Mouse (Mus musculus) spleen, postnatal 14 days (tissue): ENCODE measurements at regions not wholly inside any gene's neighbourhood (a gene's known extent, or its start where the extent isn't known, plus 50 kb on each side); places are given as distances from the start of the nearest gene placed in this dataset.
"Not testable (repeated sequence)": the region's sequence is repeated elsewhere in the genome, so short reads cannot be mapped to it uniquely, and the experiment has no call there.

Experiments used
- DNase-seq, 2 experiments: peaks; one replicate each; pipeline ENCODE4 v3.0.0; 2021 to 2022; ENCODE audit warnings: low spot score in 2 of 2

DNA sequence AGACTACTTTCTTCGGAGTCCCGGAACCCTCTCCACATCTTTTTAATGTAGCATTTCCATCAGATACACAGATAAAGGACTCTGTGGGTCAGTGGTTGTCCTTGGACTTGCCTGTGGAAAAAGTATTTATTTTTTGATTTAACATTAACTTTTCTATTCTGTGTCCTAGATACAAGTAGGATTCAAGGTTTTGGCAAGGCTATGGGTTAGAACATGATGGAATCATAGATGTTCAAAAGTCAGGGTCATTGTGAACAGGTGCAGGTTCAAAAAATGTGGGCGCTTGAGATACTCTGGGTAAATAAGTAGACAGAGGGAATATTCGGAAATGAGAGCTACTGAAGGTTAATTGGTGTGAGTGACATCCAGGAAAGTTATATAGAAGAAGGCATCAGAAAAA, 347.7 kb downstream of the Cypt12 start:
- no peak for DNase-seq

DNA sequence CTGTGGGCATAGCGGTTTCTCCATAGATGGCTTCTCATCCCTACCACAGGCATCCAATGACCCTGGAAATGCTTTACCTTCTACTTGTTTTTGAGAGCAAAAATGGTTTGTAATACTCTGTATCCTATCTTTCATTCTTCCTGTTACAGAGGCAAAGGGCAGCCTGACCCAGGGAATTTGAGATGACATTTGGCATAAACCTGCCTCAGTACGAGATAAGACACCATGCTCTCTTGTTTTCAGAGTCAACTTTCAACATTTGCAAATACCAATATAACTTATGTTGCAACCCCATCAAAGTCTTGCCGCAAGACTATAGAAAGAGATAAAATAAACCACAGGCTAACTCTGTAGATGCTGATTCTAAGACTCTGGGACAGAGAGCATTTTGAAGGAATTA, 350.5 kb downstream of the Cypt12 start:
- DNase-seq = no peak

DNA sequence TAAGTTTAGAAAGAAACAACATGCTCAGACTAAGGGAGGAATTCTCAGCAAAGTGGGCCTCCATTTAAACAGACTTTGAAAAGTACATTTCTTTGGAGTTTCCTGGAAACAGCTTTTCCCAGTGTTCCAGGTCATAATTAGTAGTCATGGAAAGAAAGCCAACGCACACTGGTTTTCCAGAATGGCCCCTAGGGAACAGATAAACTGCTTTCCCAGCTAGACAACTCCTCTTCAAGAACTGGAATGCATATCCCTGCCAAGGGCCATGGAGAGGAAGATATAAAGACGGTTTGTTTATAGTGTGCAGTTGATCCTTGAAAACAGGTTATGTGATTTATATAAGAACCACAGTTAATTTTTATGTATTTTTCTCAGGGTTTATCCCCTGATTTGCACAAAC, 351.3 kb downstream of the Cypt12 start:
- DNase-seq = no peak

DNA sequence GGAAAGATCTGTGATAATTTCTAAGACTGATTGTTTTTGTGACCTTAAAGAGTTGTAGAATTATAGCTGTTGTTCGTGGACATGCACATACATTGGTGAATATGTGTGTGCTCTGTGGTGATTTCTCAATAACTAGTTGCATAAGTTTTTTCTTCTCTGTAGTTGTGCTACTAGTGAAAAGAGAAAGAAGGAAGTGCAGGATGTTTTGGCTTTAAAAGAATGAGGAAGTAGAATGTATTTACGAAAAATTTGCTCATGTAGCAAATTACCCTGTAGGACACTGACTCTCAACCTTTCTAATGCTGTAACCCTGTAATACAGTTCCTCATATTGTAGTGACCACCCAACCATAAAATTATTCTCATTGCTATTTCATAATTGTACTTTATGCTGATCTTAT, 371.2 kb downstream of the Cypt12 start:
- no peak for DNase-seq

DNA sequence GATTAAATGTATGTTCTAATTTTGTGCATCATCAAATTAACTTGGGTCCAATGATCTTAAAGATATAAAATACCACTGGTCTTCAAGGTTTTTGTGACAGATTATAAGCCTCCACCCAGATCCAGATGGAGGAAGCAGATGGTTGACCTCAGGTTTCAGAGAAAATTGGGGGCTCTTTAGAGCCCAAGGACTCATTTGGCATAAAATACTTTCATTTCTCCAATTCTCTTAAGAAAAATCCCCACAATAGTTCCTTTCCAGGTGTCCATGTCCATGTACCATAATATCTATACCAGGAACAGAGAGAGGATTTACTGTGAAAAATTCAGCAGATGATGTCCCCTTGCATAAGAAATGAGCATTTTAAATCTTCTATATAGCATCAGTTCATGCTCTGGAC, 385.0 kb downstream of the Cypt12 start:
- DNase-seq = no peak

DNA sequence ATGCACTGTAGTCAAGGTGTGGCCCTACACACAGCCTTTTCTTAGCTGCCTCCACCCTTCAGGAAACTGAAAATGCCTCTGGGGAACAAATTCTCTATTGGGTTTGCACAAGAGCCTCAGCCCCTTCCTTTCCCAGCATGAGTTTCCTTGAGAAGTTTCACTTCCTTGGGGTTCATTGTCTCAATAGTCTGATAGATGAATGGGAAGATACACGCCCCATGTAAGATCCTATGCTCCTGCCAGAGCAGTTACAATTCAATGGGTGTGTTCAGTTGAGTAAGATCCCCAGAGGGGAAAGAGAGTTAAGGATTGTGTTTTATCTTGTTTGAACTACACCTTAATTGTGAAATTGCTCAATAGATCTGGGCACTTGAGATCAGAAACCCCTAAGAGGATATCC, 391.0 kb downstream of the Cypt12 start:
- DNase-seq = no peak

DNA sequence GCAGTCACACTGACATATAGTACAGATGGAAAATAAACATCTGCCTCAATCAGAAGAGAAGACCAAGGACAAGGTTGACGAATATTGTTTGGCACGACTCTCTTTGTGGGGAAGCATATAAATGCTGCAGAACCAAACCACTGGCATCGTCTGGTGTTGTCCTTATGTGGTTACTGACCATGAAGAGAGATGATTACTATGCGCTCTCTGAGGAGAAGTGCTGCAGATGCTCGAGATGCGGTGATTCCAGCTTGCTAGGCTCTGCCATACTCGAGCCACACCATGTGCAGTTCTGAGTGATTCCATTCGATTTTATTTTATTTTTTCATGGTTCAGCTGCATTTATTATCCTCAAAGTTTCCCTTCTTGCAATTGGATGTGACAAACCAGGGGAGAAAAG, 393.5 kb downstream of the Cypt12 start:
- no peak for DNase-seq

DNA sequence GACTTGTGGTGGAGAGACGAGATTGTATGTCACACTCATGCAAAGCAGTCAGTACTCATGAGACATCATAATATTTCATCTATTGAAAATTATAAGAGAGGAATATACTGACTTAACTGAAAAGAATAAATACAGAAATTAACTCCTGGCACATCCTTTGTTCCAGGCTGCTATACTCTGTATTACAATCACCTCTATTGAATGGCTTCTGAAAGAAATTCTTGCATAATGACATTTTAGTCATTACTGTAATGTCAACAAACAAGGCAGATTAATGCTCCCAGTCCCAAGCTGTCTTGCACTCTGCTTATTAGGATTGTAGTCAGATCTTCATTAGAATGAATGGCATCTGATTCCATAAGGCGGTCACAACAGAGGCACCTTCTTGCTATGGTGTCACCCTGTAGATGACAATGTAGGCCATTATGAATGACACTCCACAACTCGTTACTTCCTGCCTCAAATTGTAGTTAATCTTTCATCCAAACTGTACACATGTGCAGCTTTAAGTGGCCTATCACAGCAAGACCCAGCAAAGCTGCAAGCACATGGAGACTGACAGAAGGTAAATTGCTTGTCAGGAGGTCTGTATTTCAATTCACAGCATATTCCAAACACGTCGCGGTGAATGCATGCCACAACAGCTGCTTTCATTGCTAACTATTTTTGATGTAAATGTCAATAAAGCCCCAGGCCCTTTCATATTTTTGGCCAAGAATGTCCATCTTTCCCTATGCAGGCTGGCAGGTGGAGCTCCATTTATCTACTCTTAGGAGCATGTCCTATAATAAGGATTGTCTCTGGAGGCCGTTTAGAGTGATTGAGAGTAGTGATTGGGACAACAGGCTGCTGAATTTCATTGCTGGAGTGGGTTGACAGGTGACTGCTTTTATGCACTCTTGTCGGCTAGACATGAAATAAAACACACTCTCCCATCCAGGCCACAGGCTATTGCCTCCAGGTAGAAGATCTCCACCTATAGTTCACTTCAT, 430.1 kb downstream of the Cypt12 start:
- DNase-seq = no peak

DNA sequence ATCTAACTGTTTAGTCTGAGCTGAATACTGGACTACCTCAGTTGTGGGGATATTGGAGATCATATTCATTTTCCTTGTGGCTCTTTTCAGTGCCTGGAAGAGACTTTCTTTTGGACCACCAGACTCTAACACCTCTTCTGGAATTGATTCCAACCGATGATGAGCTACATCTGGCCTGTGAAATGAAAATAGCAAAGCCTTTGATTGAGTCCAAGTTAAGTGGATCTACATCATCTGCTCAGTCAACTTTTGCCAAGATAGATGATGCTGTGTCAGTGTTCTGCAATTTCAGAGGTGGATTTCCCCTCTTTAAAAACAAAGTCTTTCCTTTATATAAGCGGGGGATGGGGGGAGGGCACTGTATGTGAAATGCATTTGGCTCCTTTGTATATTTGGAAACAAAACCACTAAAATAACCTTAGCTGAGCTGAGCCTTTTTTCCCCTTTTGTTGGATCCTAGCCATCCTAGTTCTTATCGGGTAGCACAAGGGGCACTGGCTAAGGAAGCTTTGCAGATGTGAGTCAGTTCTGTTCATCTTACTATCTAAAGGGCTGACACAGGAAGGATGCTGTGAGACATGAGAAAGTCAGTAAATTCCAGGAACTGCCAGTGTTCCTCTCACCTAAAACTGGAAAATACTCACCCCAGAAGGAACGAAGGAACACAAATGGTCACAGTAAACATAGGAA, 473.8 kb downstream of the Cypt12 start:
- DNase-seq = no peak

DNA sequence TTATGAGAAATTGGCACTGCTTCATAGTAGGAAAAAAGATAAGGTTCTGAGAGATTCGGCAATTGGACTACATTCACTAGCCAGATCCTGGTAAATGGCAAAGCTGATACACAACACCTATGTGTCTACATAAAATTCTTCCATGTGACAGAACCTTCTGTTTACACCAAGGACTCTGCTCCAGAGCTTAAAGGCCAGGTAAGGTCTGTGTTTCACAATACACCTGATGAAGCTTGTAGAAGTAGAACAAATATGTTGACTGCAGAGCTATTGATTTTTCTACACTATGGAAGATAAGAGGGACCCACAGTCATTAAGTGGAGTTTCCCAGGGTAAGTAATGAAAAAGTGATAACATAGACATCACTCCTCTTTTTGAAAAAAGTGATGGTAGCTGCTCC, 480.7 kb downstream of the Cypt12 start:
- no peak for DNase-seq

DNA sequence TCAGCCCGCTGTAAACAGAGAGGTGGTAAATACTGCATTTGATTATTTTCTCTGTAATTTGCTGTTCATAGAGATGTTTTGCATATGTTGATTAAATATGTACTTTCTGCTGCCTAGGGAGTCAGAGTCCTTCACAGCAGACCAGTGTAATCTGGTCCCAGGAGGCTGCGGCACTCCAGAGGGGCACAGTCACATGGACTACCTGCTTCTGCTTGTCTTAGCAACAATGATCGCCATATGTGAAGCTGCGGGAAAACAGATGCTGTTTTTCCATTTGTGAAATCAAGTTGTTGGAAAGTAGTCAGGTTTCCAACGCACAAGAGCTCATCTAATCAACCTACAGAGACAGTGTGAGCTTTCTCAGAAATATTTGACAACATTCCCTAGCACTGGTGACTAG, 490.6 kb downstream of the Cypt12 start:
- DNase-seq = no peak

DNA sequence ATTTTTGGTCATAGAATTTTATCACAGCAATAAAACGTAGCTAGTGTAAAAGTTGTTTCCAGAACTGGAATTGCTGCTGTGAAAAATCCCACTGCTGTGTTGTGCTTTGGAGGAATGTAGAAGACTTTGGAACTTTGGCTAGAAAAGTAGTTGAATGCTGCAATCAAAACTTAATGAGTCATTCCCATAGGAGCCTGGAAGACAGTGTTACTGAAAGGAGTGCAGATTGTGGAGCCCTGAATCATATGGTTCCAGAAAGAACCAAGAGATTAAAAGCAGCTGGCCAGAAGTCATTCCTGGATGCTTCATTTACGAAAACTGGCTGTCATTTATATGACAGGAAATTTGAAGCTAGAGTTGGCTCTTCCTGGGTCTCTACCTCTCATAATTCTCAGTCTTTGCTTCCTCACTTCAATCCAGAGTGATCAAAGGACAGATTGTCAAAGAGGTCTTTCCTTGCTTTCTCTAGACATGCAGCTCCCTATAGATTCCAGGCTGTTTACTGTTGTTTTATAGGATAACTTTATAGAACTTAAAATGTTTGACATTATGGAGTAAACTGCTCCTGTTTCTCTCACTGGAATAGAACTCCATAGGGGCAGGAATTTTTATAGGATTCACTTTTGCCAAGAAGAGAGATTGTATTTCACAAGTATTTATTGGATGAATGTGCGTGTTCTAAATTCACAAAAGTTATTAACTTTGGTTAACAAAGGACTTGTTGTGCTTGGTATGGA, 504.2 kb downstream of the Cypt12 start:
- no peak for DNase-seq

DNA sequence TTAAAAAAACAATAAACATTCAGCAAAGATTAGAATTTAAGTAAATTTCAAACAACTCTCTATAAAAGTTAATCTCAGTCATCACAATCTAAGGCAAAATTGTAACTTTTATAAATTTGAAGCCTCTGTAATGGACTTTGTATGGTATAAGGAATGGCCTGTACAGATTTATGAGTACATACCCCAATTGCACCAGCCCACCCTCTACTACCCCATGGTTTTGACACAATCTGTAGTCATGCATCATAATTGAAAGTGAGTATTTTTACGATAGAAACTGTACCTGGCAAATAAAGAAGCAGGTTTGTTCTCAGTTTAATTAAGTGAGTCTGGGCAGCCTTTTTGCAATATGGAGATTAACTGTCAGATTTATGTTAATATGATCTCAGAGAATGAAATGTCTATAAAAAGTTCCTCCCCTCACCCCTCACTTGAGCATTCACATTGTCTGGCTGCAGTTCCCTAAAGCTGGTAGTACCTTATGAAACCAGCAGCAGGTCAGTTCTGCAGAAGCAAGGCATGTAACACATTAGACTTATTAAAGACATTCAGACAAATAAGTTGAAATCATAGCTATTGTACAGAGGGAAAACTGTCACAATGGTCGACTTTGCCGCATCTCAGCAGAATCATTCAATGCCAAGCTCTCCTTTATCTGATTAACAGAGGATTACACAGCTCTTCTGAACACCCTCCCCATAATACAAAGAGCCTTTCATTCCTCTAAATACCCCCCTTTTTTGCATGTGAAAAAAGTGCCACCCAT, 505.2 kb downstream of the Cypt12 start:
- DNase-seq = no peak

DNA sequence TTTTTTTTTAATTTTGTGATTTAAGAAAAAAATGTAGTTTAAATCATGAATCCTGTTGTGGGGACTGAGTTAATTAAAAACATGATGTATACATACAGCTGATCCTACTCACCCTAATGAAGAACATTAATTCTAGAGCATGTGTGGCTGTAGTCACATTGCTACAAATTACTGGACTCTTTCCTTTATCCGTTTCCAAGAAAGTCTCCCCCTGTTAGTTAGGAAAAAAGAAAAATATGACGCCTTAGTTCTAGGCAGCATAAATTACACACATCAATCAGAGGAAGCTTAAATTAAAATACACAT, 505.7 kb downstream of the Cypt12 start:
- DNase-seq = no peak

DNA sequence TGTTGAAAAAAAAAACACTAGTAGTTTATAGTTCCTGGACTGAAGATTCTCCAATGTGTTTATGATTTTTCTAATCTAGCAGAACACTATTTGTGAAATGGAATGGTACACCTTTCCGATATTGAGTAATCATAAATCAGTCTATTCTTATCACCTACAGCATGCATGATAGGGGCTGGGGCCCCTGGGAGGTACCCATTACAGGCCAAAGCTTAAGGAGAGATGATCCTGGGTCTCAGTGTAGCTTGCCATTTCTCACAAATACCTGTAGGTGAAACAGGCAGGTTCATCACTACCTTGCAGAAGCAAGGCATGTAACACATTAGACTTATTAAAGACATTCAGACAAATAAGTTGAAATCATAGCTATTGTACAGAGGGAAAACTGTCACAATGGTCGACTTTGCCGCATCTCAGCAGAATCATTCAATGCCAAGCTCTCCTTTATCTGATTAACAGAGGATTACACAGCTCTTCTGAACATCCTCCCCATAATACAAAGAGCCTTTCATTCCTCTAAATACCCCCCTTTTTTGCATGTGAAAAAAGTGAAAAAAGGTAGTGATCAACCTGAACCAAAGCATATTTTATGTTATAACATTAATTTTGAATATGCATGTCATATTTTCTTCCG, 506.5 kb downstream of the Cypt12 start:
- not testable (repeated sequence) for DNase-seq

DNA sequence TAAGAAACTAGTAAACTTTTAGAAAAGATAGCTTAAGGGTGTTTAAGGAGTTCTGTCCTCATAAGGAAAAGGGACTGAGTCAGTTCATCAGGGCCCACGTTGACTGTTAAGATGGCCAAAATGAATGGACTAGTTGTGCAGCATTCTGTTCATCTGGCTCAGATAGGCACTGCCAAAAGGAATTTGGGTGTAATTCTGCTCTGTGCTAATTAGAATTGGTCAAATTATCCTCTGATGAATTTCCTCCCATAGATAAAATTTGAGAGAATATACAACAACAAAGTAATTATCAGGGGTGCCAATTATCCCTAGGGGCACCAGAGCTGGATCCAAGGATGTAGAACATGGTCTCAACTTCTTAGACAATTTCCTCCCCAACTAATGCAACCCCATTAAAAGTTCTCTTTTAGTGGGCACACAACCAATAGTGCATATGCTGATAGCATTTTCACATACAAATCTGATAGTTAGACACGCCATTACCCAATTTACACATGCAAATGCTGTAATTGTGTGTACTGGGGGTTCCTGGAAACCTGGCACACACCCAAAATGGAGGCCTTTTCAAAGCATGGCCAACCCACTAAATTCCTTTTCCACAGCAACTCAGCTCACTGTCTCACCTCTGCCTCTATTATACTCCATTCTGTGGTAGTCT, 508.0 kb downstream of the Cypt12 start:
- DNase-seq = no peak

DNA sequence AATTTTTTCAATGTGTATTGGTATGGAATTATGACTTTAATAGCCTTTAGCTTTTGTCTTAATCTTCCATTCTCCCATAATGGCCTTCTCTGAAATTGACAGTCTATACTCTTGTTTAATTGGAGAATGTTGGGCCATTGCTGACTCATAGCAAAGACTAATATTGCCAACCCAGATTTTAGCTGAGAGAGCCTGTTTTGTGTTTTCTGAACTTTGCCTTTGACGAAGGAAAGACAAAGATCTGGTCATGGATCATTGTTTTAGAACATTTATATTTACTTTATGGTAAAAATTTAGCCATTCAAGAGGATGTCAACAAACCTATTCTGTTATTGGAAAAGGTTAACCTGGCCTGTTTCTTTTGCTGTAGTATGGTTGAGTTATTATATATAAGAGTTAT, 512.1 kb downstream of the Cypt12 start:
- no peak for DNase-seq

DNA sequence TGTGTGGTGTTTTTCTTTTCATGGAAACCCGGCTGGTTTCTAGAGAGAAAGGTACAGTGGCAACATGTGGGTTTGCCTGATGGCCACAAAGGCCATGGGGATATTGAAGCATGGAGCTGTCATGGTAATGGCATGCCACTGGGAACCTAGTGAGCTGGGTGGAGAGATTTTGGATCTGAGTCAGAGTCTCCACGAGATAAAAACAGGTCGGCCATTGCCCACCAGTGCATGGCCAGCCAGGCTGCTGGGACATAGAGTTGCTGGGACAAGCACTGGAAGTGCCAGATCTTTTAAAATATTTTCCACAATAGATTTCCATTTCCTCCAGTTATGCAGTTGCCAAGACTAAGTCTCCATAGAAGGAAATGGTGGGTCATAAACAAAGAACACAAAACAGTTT, 523.6 kb downstream of the Cypt12 start:
- no peak for DNase-seq

DNA sequence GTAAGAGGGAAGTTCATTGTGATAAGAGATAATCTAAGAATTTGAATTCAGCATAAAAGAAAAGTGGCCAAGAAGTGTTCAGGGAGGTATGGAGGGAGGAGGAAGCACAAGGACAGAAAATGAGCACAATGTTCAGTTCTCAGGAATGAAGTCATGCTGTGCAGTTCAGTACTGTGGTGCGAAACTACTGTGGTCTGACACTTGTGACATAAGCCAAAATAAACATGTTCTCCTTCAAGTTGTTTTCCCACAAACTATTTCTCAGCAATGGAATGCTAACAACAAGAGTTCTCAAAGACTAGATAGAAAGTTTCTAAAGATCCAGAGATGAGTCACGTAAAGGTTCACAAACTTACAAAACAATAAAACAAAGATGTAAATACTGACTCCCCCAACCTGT, 531.3 kb downstream of the Cypt12 start:
- DNase-seq = no peak

DNA sequence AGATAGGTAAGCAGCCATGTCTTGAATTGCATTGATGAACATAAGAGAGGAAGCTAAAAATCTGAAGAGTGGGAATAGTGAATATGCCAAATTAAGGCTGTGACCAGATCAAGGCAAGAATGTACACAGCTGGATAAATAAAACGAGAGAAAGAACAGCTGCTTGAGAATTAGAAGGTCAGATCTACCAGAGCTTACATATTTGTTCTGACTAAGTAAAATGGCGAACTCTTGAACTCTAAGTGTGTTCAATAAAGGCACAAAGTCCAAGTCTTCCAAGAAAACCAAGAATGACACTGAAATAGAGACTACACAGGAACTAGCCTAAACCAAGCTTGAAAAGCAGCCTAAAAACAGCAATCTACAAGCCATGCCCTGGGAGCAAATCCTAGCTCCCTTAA, 533.8 kb downstream of the Cypt12 start:
- no peak for DNase-seq

DNA sequence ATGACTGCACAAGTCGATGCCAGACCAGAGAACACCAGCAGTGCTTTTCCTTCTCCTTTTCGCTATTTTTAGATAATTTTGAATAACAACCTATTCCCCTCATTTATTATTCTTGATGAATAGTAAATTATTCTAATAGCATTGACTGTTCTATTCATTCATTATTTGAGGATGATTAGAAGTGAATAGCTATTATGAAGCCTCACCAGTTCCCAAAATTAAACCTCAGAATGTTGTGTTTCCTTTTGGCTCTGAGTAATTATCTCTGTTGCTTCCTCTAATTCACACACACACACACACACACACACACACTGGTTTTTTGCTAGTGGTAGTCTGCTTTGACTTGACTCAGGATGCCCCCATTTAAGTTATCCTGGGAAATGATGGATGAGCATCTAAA, 540.7 kb downstream of the Cypt12 start:
- DNase-seq = no peak
